Mouse (Mus musculus) gastrocnemius, postnatal 4 days (tissue): ENCODE measurements around the gene Foxp1. TPM values are rescaled to one million over a fixed set of nuclear protein-coding genes. Genes with fewer than 3 reads are reported as not detected.

ENCODE experiments used
- DNase-seq, 2 experiments: peaks; one replicate each; pipeline ENCODE4 v3.0.0; 2021 to 2022; ENCODE audit warnings: low spot score in 2 of 2, mixed read lengths in 2 of 2
- total RNA-seq, 2 experiments: library from RNA; stranded (reverse); gene quantifications; 2 replicates each; pipeline ENCODE4 v1.2.3; 2021

The Foxp1 gene
- total RNA-seq, 2 experiments from 2014 or later: 47.2 to 50.8 TPM

GRCm38 (mm10) chr6:99188366-99189216 lies 333.9 kb downstream of the Foxp1 start:
- no peak for DNase-seq

- DNase-seq: no peak
These were observed 334.6 kb downstream of the Foxp1 start for GRCm38 (mm10) chr6:99187914-99188313.

GRCm38 (mm10) chr6:99187415-99187814 lies 335.1 kb downstream of the Foxp1 start:
- DNase-seq: no peak

DNA sequence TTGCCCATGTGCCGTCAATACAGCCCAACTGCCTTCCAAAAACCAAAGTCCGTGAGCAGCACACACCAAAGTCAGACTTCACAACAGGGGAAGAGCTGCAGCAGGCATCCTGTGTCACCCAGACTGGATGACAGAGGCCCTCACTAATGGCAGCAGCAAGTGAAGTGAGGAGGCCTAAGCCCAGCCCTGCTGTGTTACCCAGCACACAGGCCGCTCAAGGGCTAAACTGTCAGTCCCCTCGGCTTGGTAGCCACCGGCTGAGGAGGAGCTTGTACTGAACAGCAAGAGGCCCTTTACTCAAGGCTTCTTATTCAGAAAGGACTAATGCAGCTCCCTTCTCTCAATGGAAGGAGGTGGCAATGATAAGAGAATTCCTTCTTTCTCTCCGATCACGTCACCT lies 336.0 kb downstream of the Foxp1 start:
- no peak for DNase-seq

- no peak for DNase-seq
These were observed 336.7 kb downstream of the Foxp1 start for GRCm38 (mm10) chr6:99185797-99186196.

DNA sequence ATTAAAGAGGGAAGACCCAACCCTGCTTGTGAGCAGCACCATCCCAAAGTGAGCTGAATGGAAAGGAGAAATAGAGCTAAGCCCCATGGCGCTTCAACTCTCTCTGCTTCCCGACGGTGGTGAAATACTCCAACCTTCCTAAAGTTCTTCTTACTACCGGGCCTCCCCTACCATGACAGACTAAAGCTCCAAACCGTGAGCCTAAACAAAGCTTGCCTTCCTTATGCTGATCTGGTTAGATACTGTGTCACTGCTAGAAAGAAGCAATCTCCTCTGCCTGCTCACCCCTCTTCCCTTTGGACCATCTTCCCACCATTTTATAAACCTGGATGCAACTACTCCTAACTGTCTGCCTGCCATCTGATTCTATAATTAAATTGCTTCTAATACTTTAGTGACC lies 338.5 kb downstream of the Foxp1 start:
- DNase-seq: no peak

- no peak for DNase-seq
These were observed 339.7 kb downstream of the Foxp1 start for GRCm38 (mm10) chr6:99182777-99183176.

GRCm38 (mm10) chr6:99176216-99176615 lies 346.3 kb downstream of the Foxp1 start:
- no peak for DNase-seq

- DNase-seq: no peak
These were observed 347.1 kb downstream of the Foxp1 start for GRCm38 (mm10) chr6:99175377-99175776.

DNA sequence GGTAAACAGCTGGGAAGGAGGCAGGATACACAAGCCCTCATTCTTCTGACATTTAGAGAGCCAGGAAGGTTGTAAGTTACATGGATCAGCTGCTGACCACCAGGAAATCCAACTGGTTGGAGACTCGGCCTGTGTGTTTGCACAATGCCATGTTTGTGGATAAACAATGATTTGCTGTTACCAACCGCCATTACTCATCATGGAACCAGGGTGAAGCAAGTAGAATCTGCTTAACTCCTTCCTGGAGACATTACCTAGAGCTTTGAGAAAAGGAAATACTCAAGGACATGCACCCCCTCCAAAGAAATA lies 348.7 kb downstream of the Foxp1 start:
- DNase-seq: no peak

DNA sequence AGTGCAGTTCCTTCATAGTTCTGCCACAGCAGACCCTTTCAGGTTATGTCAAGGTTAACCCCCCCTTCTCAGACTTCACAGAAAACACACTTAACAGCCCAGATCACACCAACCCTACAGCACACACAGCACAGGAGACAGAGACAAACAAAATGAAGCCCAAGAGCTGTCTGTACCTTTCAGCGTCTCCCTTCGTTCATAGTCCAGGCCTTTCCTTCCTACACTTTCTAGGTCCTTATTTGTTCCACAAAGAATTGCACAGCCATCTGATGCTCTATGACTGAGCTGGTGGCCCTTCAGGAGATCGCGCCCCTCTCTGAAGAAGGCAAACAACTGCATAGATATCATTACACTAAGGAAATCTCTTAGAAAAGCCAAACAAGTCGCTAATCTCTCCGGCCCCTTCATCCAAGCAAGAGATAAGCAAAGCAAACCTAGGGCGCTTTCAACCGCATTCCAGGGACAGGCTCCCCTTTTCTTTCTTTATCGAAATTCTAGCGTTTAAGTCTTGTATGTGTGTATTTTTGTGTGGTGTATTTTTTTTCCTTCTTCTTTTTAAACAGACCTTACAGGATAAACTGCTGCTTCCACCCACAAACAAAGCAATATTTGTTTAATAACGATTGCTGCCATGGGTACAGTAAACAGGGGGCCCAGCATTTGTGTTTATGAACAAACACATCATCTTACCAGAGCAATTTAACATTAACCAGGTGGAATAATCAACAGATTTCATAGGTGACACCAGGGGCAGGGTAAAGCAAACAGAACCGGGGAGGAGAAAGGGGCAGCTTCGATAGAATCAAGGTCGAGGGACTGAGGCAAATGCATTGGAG lies 349.2 kb downstream of the Foxp1 start:
- DNase-seq: no peak

GRCm38 (mm10) chr6:99172589-99172986 lies 349.9 kb downstream of the Foxp1 start:
- no peak for DNase-seq

GRCm38 (mm10) chr6:99171901-99172588 lies 350.5 kb downstream of the Foxp1 start:
- no peak for DNase-seq

DNA sequence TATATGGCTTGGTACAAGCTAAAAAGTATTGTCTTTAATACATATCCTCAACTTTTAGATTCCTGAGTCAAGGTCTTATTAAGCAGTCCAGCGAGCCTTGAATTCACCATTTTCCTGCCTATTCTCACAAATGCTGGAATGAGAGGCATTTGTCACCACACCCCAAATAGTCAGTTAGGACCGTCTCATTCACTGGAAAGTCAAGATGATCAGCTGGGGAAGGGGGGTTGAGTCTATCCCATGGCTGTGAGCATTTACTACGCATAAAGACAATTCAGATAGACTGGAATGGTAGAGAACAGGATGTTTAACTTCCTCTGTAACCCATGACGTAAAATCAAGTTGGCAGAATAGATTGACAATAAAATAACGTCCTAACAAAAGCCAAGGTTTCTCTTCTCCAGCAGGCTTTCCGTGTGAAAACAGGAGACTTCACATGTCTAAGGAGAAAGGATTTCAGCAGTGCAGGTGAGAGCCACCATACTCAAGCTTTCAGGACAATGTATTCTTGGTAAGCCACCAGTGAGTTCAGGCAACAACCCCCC lies 351.2 kb downstream of the Foxp1 start:
- no peak for DNase-seq

- no peak for DNase-seq
These were observed 353.8 kb downstream of the Foxp1 start for GRCm38 (mm10) chr6:99168727-99169126.

GRCm38 (mm10) chr6:99167001-99167400 lies 355.5 kb downstream of the Foxp1 start:
- no peak for DNase-seq

GRCm38 (mm10) chr6:99166169-99166568 lies 356.4 kb downstream of the Foxp1 start:
- DNase-seq: no peak

- no peak for DNase-seq
These were observed 357.8 kb downstream of the Foxp1 start for GRCm38 (mm10) chr6:99164760-99165159.

DNA sequence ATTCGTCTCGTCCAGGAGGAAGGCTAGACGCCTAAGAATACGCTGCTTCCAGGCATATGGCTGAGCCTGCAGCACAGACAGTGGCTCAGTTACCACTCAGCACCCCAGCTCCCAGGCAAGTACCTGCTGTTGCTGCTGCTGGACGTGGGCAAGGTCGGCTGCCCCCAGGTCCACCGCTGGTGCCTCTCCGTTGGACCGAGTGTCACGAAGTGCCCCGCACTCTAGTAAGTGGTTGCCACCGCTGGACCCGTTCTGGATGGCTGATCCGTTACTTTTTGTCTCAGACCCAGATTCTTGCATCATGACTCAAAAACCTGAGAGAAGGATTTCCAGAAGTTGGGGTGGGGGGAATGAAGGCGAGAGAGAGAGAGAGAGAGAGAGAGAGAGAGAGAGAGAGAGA lies 359.8 kb downstream of the Foxp1 start:
- no peak for DNase-seq

- no peak for DNase-seq
These were observed 362.2 kb downstream of the Foxp1 start for GRCm38 (mm10) chr6:99160348-99160693.

DNA sequence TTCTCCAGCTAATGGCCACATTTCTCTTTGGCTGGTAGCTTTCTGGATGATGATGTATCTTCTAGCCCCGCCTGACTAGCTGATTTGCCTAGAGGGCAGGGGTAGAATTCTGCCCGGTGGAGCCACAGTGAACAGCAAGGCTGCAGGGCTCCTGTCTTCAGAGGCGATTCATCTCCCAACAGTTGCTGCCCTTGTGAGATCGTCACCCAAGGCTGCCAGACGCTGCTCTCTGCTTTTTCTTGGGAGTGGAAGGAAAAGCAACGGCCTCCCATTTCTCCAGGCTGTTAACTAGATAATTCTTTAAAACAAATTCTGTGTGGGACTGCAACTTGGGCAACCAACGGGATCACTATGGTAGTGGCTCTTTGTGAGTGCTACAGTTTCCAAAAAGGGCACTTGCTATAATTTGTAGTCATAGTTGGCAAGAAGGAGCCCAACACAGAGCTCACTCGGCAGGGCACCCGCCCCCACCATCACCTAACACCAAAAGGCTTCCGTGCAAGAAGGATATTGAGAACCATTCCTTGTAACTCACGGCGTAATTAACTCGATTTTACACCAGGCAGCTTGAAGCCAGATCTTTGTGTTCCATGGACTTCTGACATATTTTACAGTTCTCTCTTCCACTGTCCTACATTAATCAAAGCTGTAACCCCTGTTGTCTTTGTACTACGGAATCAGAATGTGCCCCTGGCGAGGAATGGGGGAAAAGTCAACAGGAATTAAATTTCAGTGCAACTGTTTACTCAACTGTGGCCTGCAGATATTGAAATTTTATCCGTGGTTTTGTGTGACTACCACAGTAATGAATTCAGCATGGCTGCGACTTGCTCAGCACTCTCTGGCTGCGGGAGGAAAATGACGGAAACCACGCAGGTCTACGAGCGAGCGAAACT lies 362.8 kb downstream of the Foxp1 start:
- no peak for DNase-seq
